Mouse (Mus musculus) kidney, adult 2 months (tissue): ENCODE measurements around the gene Rcan3. TPM values are rescaled to one million over a fixed set of nuclear protein-coding genes. Genes with fewer than 3 reads are reported as not detected.
A peak's percentile ranks its signal among the peaks of the same experiment; 100 is the strongest.

Experiments used
- DNase-seq: peaks from one replicate; pipeline ENCODE4 v3.0.0; 2021
- H3K27ac ChIP-seq: fragments of 200-500 bp; 2 replicates; pipeline ENCODE4 v1.5.1; 2012; ENCODE audit warnings: low read depth, low read length, control low read depth, inconsistent platforms; ENCODE audit not compliant: insufficient read depth
- H3K27me3 ChIP-seq: fragments of 200-500 bp; replicated peaks from 2 replicates; pipeline ENCODE4 v1.6.1; 2012; ENCODE audit warnings: mild to moderate bottlenecking, moderate library complexity, low read length, inconsistent platforms; ENCODE audit not compliant: control insufficient read depth, insufficient read depth
- H3K36me3 ChIP-seq: fragments of 200-500 bp; 2 replicates; pipeline ENCODE4 v1.6.1; 2012; ENCODE audit warnings: mild to moderate bottlenecking, moderate library complexity, low read length, inconsistent platforms; ENCODE audit not compliant: control insufficient read depth, insufficient read depth
- H3K4me1 ChIP-seq: fragments of 200-500 bp; 2 replicates; pipeline ENCODE4 v1.6.1; 2011; ENCODE audit warnings: low read length; ENCODE audit not compliant: control insufficient read depth, insufficient read depth
- H3K4me3 ChIP-seq: fragments of 200-500 bp; 2 replicates; pipeline ENCODE4 v1.5.1; 2011; ENCODE audit warnings: mild to moderate bottlenecking, low read depth, low read length, control low read depth; ENCODE audit not compliant: insufficient read depth
- CTCF ChIP-seq: fragments of 200-500 bp; conservative IDR thresholded peaks from 2 replicates; pipeline ENCODE4 v1.5.1; 2011; ENCODE audit warnings: low read depth, mild to moderate bottlenecking, control low read depth, low read length, moderate library complexity, mixed read lengths; ENCODE audit not compliant: insufficient read depth, insufficient read length
- POLR2A ChIP-seq: fragments of 200-500 bp; IDR thresholded peaks from one replicate; pipeline ENCODE4 v1.6.1; 2011; ENCODE audit warnings: low read depth, low read length, control low read depth
- WGBS: fragments of 180-500 bp; shearing (Covaris S2); methylation state at CpG from one replicate; pipeline ENCODE4 v1.1.7; 2018; 5-methylcytosine and 5-hydroxymethylcytosine counted together
- polyA plus RNA-seq: library from polyadenylated mRNA; depleted of rRNA; stranded (reverse); fragments of >200 nt; gene quantifications from 2 replicates; pipeline ENCODE4 v1.2.3, GENCODE M21; 2012; rRNA removed

Gene Rcan3
- 13.2 and 13.4 TPM in 2 replicates for polyA plus RNA-seq

GRCm38 (mm10) chr4:135433443-135434394 lies at the start of gene Rcan3:
Gene Rcan3 (minus strand): TSS chr4:135433853.
- Histone ChIP-seq H3K4me1 (0 out of 2 replicates have a peak, but pooled peaks cover 4% of the 10 kb centered on the region), H3K36me3 (no peaks in the 10 kb centered on the region), H3K4me3 (peak within 1 kb of the TSS; percentile 81), H3K27me3 (no peaks in the 10 kb centered on the region), H3K27ac (peak within 1 kb of the TSS; percentile 79)
- peak; percentile 88 for DNase-seq
- WGBS = under 1% methylated on average over 68 of the region's 79 CpGs
- TF ChIP-seq POLR2A (no peak), CTCF (no peak)

GRCm38 (mm10) chr4:135480370-135480769 lies 46.7 kb upstream of the Rcan3 start:
- Histone ChIP-seq H3K27me3 (no peaks in the 10 kb centered on the region), H3K27ac (no peak overlapping the region), H3K4me1 (no peaks in the 10 kb centered on the region), H3K4me3 (no peak overlapping the region), H3K36me3 (no peaks in the 10 kb centered on the region)
- DNase-seq = no peak
- TF ChIP-seq POLR2A (no peak), CTCF (no peak)
- 88% methylated on average over 9 of the region's 9 CpGs for WGBS

GRCm38 (mm10) chr4:135477851-135478250 lies 44.2 kb upstream of the Rcan3 start:
- Histone ChIP-seq H3K4me1 (no peaks in the 10 kb centered on the region), H3K27ac (no peak overlapping the region), H3K27me3 (no peaks in the 10 kb centered on the region), H3K36me3 (no peaks in the 10 kb centered on the region; the same call in 1 of the 2 replicates), H3K4me3 (no peak overlapping the region)
- TF ChIP-seq POLR2A (no peak), CTCF (no peak)
- no peak for DNase-seq
- WGBS = 76% methylated on average over 10 of the region's 10 CpGs

GRCm38 (mm10) chr4:135463406-135463805 lies 29.8 kb upstream of the Rcan3 start:
- Histone ChIP-seq H3K36me3 (peaks cover 5% of the 10 kb centered on the region), H3K4me1 (no peaks in the 10 kb centered on the region), H3K4me3 (no peak overlapping the region), H3K27me3 (no peaks in the 10 kb centered on the region), H3K27ac (no peak overlapping the region)
- TF ChIP-seq POLR2A (no peak), CTCF (no peak)
- no peak for DNase-seq
- 96% methylated on average over 11 of the region's 11 CpGs for WGBS

GRCm38 (mm10) chr4:135453572-135453971 lies 19.9 kb upstream of the Rcan3 start:
- Histone ChIP-seq H3K4me1 (no peaks in the 10 kb centered on the region), H3K36me3 (no peaks in the 10 kb centered on the region), H3K27ac (peak overlapping the region; percentile 26), H3K4me3 (no peak overlapping the region), H3K27me3 (no peaks in the 10 kb centered on the region)
- 40% methylated on average over 12 of the region's 12 CpGs for WGBS
- no peak for DNase-seq
- no peak for TF ChIP-seq POLR2A
- no peak for TF ChIP-seq CTCF

GRCm38 (mm10) chr4:135453164-135453563 lies 19.5 kb upstream of the Rcan3 start:
- no peak overlapping the region for H3K4me3 ChIP-seq
- H3K27me3 ChIP-seq = no peaks in the 10 kb centered on the region
- no peaks in the 10 kb centered on the region for H3K36me3 ChIP-seq
- peak; percentile 75 for DNase-seq
- peak overlapping the region; percentile 56 for H3K27ac ChIP-seq
- no peak for TF ChIP-seq CTCF
- no peak for TF ChIP-seq POLR2A
- H3K4me1 ChIP-seq = no peaks in the 10 kb centered on the region
- WGBS = 57% methylated on average over 6 of the region's 6 CpGs

- Histone ChIP-seq H3K27me3 (no peaks in the 10 kb centered on the region), H3K4me1 (no peaks in the 10 kb centered on the region), H3K4me3 (no peak overlapping the region), H3K36me3 (no peaks in the 10 kb centered on the region), H3K27ac (0 out of 2 replicates have a peak overlapping the region, but pooled peaks have one; percentile 5)
- DNase-seq = peak; percentile 46
- TF ChIP-seq CTCF (no peak), POLR2A (no peak)
- WGBS = 52% methylated on average over 18 of the region's 18 CpGs
Observed at GRCm38 (mm10) chr4:135451360-135452015, 17.8 kb upstream of the Rcan3 start.
